Mouse (Mus musculus) induced T-regulatory cell, adult 2 months (primary cell): ENCODE results near the gene Olfr417.
"Not testable (repeated sequence)": the region's sequence is repeated elsewhere in the genome, so short reads cannot be mapped to it uniquely, and the experiment has no call there.

Experiments
- DNase-seq: peaks from one replicate; pipeline ENCODE4 v3.0.0-alpha.2; 2012; ENCODE audit warnings: low read depth

Gene Olfr417

GRCm38 (mm10) chr1:174364882-174365451 is at the start of gene Olfr417:
Olfr417 (plus strand) TSS chr1:174365122.
- no peak for DNase-seq

GRCm38 (mm10) chr1:174317308-174317707 is 47.6 kb upstream of the Olfr417 start:
- no peak for DNase-seq

GRCm38 (mm10) chr1:174330218-174330617 is 34.7 kb upstream of the Olfr417 start, which contains the start of gene Mptx1:
Mptx1 (plus strand) TSS chr1:174330518.
- no peak for DNase-seq

- DNase-seq = not testable (repeated sequence)
These were observed 11.3 kb upstream of the Olfr417 start for GRCm38 (mm10) chr1:174353636-174354035.

- DNase-seq = no peak
These were observed 10.3 kb upstream of the Olfr417 start for GRCm38 (mm10) chr1:174354640-174355039.

- no peak for DNase-seq
These were observed 8.9 kb downstream of the Olfr417 start for GRCm38 (mm10) chr1:174373799-174374198.

- no peak for DNase-seq
These were observed 25.8 kb downstream of the Olfr417 start, which contains the start of gene Olfr248 for GRCm38 (mm10) chr1:174390746-174391145. Olfr248 (plus strand) TSS chr1:174391046.

GRCm38 (mm10) chr1:174422959-174423358 is 58.0 kb downstream of the Olfr417 start:
- no peak for DNase-seq

- DNase-seq = no peak
These were observed 58.8 kb downstream of the Olfr417 start, which contains the start of gene Olfr414 for GRCm38 (mm10) chr1:174423764-174424163. Olfr414 (plus strand) TSS chr1:174424064.
